Mouse (Mus musculus) common myeloid progenitor, adult 5-6 weeks (primary cell): ENCODE results near the gene Hoxa13. TPM values are rescaled to one million over a fixed set of nuclear protein-coding genes. Genes with fewer than 3 reads are reported as not detected.

ENCODE experiments used
- ATAC-seq: replicated peaks from 2 replicates; pipeline ENCODE4 v1.8.0; 2016; ENCODE audit warnings: low read depth, mild to moderate bottlenecking, moderate TSS enrichment, inconsistent platforms; ENCODE audit not compliant: poor library complexity, severe bottlenecking
- total RNA-seq: library from RNA; stranded (forward); fragments of 200-1000, 187-1606 nt; gene quantifications from 2 replicates; pipeline ENCODE4 v1.2.3, GENCODE M21; 2017

The Hoxa13 gene
- total RNA-seq, 1 experiment from 2014 or later, result not detected

DNA sequence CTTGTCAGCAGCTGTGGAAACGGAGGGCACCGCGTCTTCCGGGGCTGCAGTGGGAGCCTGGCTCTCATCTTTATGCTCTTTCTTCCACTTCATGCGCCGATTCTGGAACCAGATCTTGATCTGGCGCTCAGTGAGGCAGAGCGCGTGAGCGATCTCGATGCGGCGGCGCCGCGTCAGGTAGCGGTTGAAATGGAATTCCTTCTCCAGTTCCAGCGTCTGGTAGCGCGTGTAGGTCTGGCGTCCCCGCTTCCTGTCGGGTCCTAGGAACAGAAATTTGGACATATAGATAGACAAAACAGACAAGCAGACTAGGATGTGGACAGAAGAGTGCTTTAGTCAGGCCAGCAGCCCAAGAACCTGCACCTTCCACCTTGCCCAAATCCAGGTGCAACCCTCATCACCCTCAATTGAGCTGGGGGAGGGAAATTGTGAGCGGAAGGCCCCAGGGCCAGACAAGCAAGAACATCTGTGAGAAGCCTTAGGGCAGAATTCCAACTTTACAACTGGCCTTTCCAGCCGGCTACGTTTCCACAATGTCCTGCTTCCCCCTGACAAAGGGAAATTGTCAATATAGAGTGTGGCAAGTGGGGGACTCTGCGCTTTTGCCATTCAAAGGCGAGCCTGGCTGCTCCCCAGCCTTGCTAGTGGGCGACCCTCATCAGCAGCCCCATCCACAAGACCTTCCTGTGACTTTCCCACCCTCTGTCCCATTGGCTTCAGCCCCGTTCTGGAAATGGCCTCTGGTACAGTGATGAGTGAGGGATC, 44.7 kb downstream of the Hoxa13 start:
- ATAC-seq, result no peak

DNA sequence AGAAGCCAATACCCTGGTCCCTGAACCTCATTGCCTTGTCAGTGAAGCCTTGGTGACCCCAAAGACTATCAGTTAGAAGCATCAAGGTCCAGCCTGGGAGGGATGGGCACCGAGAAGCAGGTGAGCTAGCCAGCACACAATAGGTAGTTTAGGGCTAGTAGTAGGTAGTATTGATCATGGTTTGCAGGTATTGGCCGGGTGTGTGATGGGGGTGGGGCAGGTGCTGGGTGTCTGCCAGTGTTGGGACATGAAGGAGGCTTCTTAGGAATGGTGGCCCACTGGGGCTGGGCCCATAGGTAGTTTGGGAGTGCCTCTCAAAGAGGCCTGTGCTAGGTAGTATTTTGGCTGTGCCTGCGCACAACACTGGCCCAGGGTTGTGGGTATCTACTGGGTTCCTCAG, 45.6 kb downstream of the Hoxa13 start:
- ATAC-seq, result no peak

DNA sequence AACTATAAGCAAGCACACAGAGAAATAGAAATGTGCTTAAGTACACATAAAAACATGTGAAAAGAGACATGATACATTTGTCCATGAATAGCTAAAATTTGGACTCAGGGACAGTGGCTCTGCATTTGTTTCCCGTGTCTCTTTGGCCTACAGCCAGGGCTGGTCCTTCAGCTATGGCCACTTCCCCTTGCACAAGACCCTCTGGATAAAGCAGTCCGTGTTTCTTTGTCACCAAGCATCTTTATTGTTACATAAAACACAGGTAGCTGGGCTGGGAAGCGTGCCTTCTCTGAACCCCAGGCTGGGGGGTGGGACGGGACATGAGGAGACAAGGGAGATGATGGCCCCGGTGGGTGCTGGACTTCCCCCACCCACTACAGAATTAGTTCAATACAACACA, 46.4 kb downstream of the Hoxa13 start:
- ATAC-seq, result no peak

- ATAC-seq, result peak; percentile 20
Measured at GRCm38 (mm10) chr6:52213119-52213986, 47.3 kb downstream of the Hoxa13 start, which contains the start of the genes Hoxa3 and Gm28308. Gene Hoxa3, minus strand, starts transcription at chr6:52213336. Gene Gm28308, minus strand, starts transcription at chr6:52213339.

DNA sequence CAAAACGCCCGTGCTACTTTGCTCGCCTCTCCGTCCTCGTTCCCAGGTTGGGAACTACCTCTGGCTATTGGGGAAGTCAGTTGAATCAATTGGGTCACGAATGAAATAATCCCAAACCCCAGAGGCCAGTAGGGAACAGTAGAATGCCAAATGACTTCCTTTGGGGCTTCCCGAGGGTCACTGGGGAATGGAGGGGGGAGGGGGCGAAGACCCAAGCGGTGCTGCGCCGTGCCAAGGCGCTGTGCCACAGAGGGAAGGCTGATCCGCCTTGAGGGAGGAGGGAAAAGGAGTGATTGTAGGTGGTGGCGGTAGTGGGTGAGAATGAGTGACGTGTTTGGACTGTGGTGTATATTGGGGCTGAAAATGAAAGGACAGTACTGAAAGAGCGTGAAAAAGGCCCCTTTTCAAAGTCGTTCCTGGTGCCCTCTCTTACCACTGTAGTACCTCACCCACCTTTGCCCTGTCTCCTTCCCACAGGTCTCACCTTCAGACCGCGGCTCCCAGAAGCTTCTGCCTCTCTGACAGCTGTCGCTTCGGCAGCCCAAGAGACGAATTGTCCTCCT, 48.0 kb downstream of the Hoxa13 start:
- ATAC-seq, result peak; percentile 29

DNA sequence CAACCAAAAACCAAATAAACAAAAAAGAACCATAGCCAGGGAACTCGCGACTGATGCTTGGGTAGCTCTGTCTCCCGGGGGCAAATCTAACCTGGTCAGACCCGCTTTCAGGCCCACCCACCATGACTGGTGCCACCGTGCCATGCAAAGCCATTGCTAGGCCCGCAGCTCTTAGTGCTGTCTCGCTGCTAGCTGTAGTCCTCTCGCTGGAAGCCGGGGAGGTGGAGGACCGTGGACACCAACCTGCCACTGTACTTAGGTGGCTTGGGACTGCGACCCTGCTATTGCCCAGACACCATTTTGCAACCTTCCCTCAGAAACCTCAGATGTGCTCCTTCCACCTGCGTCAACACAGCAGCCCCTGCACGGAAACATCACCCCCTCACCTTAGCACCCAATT, 48.7 kb downstream of the Hoxa13 start:
- ATAC-seq, result 0 out of 2 replicates have a peak, but pooled peaks have one; percentile 2

- peak; percentile 68 for ATAC-seq
Measured at GRCm38 (mm10) chr6:52211170-52211935, 49.3 kb downstream of the Hoxa13 start.

DNA sequence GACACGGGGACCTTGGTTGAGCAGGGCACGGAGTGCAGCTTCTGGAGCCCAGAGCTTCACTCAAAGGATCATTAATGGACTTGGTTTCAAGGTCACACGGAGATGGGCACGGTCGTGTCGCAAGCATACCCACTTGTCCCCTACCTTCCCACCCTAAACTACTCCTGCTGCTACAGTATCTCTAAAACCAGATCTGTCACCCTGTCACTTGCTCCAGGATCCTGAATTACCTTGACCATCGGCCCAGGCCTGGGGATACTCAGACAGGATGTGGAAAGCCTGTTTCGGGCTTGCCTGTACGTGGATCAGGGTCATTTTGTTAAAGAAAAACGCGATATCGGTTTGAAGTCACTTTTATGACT, 51.0 kb downstream of the Hoxa13 start:
- ATAC-seq, result no peak

GRCm38 (mm10) chr6:52208868-52209684, 51.6 kb downstream of the Hoxa13 start:
- no peak for ATAC-seq

DNA sequence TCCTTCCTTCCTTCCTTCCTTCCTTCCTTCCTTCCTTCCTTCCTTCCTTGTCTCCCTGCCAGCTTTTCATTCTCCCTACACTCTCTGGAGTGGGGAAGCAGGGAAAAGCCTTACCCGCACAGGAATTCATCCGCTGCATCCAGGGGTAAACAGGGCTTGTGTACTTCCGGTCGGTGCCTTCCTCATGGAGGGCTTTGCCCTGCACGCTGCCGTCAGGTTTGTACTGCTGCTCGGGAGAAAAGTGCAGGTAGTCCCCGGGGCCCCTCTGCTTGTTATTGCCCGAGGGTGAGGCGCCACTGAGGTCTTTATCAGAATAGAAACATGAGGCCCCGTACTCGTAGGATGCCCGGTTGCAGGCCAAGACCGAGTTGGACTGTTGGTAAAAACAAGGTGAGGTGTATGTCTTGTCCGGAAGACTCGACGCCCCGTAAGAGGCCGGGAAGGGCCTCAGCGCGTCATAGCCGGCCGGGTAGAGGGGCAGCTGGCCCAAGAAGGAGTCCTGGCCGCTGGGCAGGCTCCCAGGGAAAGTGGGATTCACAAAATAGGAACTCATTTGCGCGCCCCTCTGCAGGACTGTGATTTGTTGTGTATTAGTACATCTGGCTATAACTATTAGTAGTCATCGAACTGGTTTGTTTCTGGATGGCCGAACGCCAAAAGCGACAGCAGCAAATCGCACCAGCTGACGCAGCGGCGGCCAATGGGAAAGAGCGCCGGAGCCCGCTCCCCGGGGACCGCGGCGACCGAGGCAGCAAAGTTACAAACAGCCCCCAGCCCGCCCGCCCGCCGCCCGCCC, 52.4 kb downstream of the Hoxa13 start, which contains the start of gene Hoxa6:
Gene Hoxa6 (minus strand): TSS at position 651 of the 796 bp plus-strand sequence.
- no peak for ATAC-seq

Other genes starting within 250 kb of the Hoxa13 start
- 127 and 171 TPM in 2 replicates for gene Skap2, start 248.3 kb downstream of the Hoxa13 start, total RNA-seq
- not detected in 2 replicates for gene Hoxa1, start 102.6 kb downstream of the Hoxa13 start, total RNA-seq
- not detected in 2 replicates for gene Hoxa2, start 96.0 kb downstream of the Hoxa13 start, total RNA-seq
- gene 5730596B20Rik, start 83.4 kb downstream of the Hoxa13 start, total RNA-seq, result not detected in 2 replicates
- gene Hoxa4, start 69.1 kb downstream of the Hoxa13 start, total RNA-seq, result 0.27 and 1.5 TPM in 2 replicates
- gene Hoxa5, start 56.3 kb downstream of the Hoxa13 start, total RNA-seq, result 3.6 and 3.9 TPM in 2 replicates
- gene Hoxa6, start 52.2 kb downstream of the Hoxa13 start, total RNA-seq, result 3.0 TPM in 1 of 2 replicates, not detected in the other
- gene Hoxa3, start 47.5 kb downstream of the Hoxa13 start, total RNA-seq, result 1.1 and 2.8 TPM in 2 replicates
- not detected in 2 replicates for gene Gm28308, start 47.5 kb downstream of the Hoxa13 start, total RNA-seq
- gene Hoxa7, start 39.0 kb downstream of the Hoxa13 start, total RNA-seq, result 10.6 and 17.7 TPM in 2 replicates
- gene Hoxa9, start 29.8 kb downstream of the Hoxa13 start, total RNA-seq, result 46.4 and 56.2 TPM in 2 replicates
- 1.6 and 2.3 TPM in 2 replicates for gene Hoxa10, start 20.0 kb downstream of the Hoxa13 start, total RNA-seq
- not detected in 2 replicates for gene Hoxa11, start 15.1 kb downstream of the Hoxa13 start, total RNA-seq
- not detected in 2 replicates for gene Evx1, start 52.6 kb upstream of the Hoxa13 start, total RNA-seq